Mouse (Mus musculus) hindbrain, embryonic 11.5 days (tissue): ENCODE data around the gene Ess2. TPM values are rescaled to one million over a fixed set of nuclear protein-coding genes. Genes with fewer than 3 reads are reported as not detected.

ENCODE experiments used
- ATAC-seq: fragments of 200-750 bp; cut with Nextera tagmentation; 2 replicates; pipeline ENCODE4 v1.8.0; 2017; ENCODE audit warnings: mild to moderate bottlenecking, moderate TSS enrichment, moderate library complexity; ENCODE audit not compliant: low FRiP score
- DNase-seq: peaks from one replicate; pipeline ENCODE4 v3.0.0-alpha.2; 2015; ENCODE audit warnings: low spot score
- H3K27ac ChIP-seq: fragments of 300-500 bp; sonication (generic); 2 replicates; pipeline ENCODE4 v1.5.1; 2014; ENCODE audit warnings: mild to moderate bottlenecking, low read depth, low read length
- H3K27me3 ChIP-seq: fragments of 300-500 bp; sonication (generic); 2 replicates; pipeline ENCODE4 v1.6.1; 2014; ENCODE audit warnings: mild to moderate bottlenecking, low read length, moderate library complexity, mixed read lengths; ENCODE audit not compliant: control insufficient read depth, insufficient read depth
- H3K36me3 ChIP-seq: fragments of 300-500 bp; sonication (generic); 2 replicates; pipeline ENCODE4 v1.6.1; 2014; ENCODE audit warnings: mild to moderate bottlenecking, low read length, moderate library complexity, mixed read lengths; ENCODE audit not compliant: control insufficient read depth, insufficient read depth
- H3K4me1 ChIP-seq: fragments of 300-500 bp; sonication (generic); replicated peaks from 2 replicates; pipeline ENCODE4 v1.6.1; 2014; ENCODE audit warnings: low read length, mixed read lengths; ENCODE audit not compliant: control insufficient read depth, insufficient read depth
- H3K4me2 ChIP-seq: fragments of 300-500 bp; sonication (generic); replicated peaks from 2 replicates; pipeline ENCODE4 v1.6.1; 2014; ENCODE audit warnings: mild to moderate bottlenecking, low read depth, low read length
- H3K4me3 ChIP-seq: fragments of 300-500 bp; sonication (generic); 2 replicates; pipeline ENCODE4 v1.5.1; 2014; ENCODE audit warnings: low read depth, low read length
- H3K9ac ChIP-seq: fragments of 300-500 bp; sonication (generic); 2 replicates; pipeline ENCODE4 v1.6.1; 2014; ENCODE audit warnings: low read depth, low read length
- H3K9me3 ChIP-seq: fragments of 300-500 bp; sonication (generic); 2 replicates; pipeline ENCODE4 v1.6.1; 2016; ENCODE audit warnings: low read length; ENCODE audit not compliant: control insufficient read depth
- WGBS: fragments of 180-500 bp; shearing (Covaris S2); extraction: QIAGEN DNeasy Blood & Tissue Kit; methylation state at CpG from one replicate; pipeline ENCODE4 v1.1.7; 2014; 5-methylcytosine and 5-hydroxymethylcytosine counted together
- polyA plus RNA-seq: library from polyadenylated mRNA; unstranded; fragments of >200 nt; fragmentation: Nextera tagmentation; extraction: Ambion mirVana; gene quantifications from 2 replicates; pipeline ENCODE4 v1.2.1, GENCODE M21; 2014

Gene Ess2
- polyA plus RNA-seq, 1 experiment from 2014 or later: 38.3 TPM

DNA sequence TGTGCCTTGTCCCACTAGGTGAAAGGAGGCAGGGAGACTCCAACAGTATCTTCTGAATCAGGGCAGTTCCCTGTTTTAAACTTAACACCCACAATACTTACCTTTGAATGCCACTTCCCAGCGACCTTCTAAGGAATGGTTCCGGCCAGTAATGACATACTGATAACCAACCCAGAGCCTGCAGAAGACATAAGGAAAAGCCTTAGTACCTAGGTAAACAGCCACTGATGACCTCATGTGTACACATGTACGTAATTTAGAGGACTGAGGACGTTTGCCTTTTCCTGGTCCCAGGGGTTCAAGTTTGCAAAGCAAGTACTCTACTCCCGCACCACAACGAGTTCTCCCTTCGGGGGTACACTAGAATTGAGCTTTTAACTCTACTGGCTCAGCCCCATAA lies 54.0 kb downstream of the Ess2 start:
- no peaks in the 10 kb centered on the region for H3K9me3 ChIP-seq
- ATAC-seq: no peak
- no peaks in the 10 kb centered on the region for H3K27me3 ChIP-seq
- no peak overlapping the region for H3K4me2 ChIP-seq
- H3K9ac ChIP-seq: no peak overlapping the region
- H3K36me3 ChIP-seq: 0 out of 2 replicates have a peak, but pooled peaks cover 9% of the 10 kb centered on the region
- no peak overlapping the region for H3K27ac ChIP-seq
- no peak for DNase-seq
- no peak overlapping the region for H3K4me3 ChIP-seq
- no peaks in the 10 kb centered on the region for H3K4me1 ChIP-seq
- 95% methylated on average over 7 of the region's 7 CpGs for WGBS

DNA sequence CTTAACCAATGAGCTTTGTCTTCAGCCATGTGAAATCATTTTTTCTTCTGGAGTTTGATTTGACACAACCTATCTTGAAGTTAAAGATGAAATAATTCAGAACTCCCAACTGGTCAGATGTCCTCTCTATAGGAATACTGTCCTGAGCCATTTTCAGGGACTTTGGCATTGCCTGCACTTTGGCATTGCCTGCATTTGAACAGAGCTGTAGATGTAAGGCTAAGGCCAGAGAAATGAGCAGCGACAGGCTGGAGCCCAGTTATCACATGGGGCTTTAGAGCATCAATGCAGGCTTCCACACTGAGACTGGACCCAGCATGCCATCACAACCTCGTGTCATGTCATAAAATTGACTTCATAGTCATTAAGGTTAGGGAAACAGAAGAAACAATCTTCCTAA lies 57.9 kb downstream of the Ess2 start:
- ATAC-seq (no peak), DNase-seq (no peak)
- no peaks in the 10 kb centered on the region for H3K4me1 ChIP-seq
- H3K9me3 ChIP-seq: no peaks in the 10 kb centered on the region
- no peak overlapping the region for H3K4me2 ChIP-seq
- H3K27me3 ChIP-seq: no peaks in the 10 kb centered on the region
- no peak overlapping the region for H3K27ac ChIP-seq
- H3K4me3 ChIP-seq: no peak overlapping the region
- H3K9ac ChIP-seq: no peak overlapping the region
- peaks cover 12% of the 10 kb centered on the region; the same call in 1 of the 2 replicates for H3K36me3 ChIP-seq
- WGBS: 82% methylated on average over 2 of the region's 2 CpGs

DNA sequence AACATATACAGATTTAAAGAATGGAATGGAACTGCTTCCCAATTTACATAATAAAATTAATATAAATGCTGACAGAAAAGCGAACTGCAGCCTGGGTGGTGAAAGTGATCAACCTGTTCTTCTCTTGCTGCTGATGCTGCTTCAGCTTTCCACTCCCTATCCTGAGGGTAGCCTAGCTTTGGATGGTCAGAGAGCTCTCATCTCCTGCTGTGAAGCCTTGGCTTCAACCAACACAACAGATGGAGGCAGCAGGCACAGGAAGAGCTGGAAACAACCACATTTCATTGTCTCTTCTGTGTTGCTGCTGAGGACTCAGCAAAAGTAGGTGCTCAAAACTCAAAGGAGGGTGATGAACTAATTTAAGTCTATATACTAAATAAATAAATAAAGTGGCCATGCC lies 59.3 kb downstream of the Ess2 start:
- 91% methylated on average over 1 of the region's 1 CpGs for WGBS
- no peaks in the 10 kb centered on the region for H3K27me3 ChIP-seq
- ATAC-seq: no peak

DNA sequence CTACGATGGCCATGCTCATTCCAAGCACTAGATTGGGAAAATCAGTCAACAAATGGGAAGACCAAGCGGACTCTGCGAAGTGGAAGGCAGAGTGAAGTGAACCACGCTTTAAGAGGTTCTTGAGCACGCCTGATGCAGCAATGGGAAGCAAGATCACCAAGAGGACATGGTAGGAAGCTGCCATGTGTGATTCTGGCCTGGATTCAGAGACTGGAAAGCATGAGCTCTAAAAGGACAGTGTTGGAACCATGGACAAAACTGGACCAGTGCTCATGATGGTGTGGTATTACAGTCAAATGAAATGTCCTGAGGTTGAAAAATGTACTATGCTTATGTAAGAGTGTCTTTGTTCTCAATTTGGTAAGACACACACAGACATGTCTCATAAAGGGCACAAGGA lies 59.8 kb downstream of the Ess2 start:
- no peak overlapping the region for H3K27ac ChIP-seq
- no peaks in the 10 kb centered on the region for H3K9me3 ChIP-seq
- DNase-seq: no peak
- 95% methylated on average over 5 of the region's 5 CpGs for WGBS
- no peak for ATAC-seq
- no peaks in the 10 kb centered on the region for H3K27me3 ChIP-seq
- H3K4me3 ChIP-seq: no peak overlapping the region
- no peaks in the 10 kb centered on the region for H3K4me1 ChIP-seq
- H3K9ac ChIP-seq: no peak overlapping the region
- H3K36me3 ChIP-seq: peaks cover 5% of the 10 kb centered on the region; the same call in 1 of the 2 replicates
- no peak overlapping the region for H3K4me2 ChIP-seq

More for the DNA sequence above, 59.3 kb downstream of the Ess2 start:
- Histone ChIP-seq H3K4me2 (no peak overlapping the region), H3K9ac (no peak overlapping the region), H3K9me3 (no peaks in the 10 kb centered on the region), H3K36me3 (peaks cover 5% of the 10 kb centered on the region; the same call in 1 of the 2 replicates), H3K27ac (no peak overlapping the region), H3K4me1 (no peaks in the 10 kb centered on the region), H3K4me3 (no peak overlapping the region)
- no peak for DNase-seq

Other genes with a start within 250 kb of the Ess2 start
- 34.2 and 42.8 TPM in 2 replicates for gene Med15, start 178.5 kb downstream of the Ess2 start, polyA plus RNA-seq
- gene Klhl22, start 151.7 kb downstream of the Ess2 start, polyA plus RNA-seq: 44.8 and 45.0 TPM in 2 replicates
- gene Scarf2, start 114.1 kb downstream of the Ess2 start, polyA plus RNA-seq: 6.4 and 7.2 TPM in 2 replicates
- 0.20 and 0.49 TPM in 2 replicates for gene B830017H08Rik, start 78.2 kb downstream of the Ess2 start, polyA plus RNA-seq
- gene Car15, start 73.0 kb downstream of the Ess2 start, polyA plus RNA-seq: 1.8 and 2.9 TPM in 2 replicates
- 0.15 and 0.29 TPM in 2 replicates for gene Gm20518, start 19.7 kb downstream of the Ess2 start, polyA plus RNA-seq
- 0.04 and 0.11 TPM in 2 replicates for gene Tssk1, start 17.1 kb downstream of the Ess2 start, polyA plus RNA-seq
- gene Dgcr2, start 12.8 kb downstream of the Ess2 start, polyA plus RNA-seq: 72.9 and 75.7 TPM in 2 replicates
- not detected in 2 replicates for gene Tssk2, start 12.7 kb downstream of the Ess2 start, polyA plus RNA-seq
- gene Gsc2, start 3.7 kb upstream of the Ess2 start, polyA plus RNA-seq: 0.17 TPM in 1 of 2 replicates, not detected in the other
- 114 and 118 TPM in 2 replicates for gene Slc25a1, start 16.9 kb upstream of the Ess2 start, polyA plus RNA-seq
- gene Vpreb2, start 69.1 kb upstream of the Ess2 start, polyA plus RNA-seq: not detected in 2 replicates
- 128 and 130 TPM in 2 replicates for gene Dgcr6, start 141.5 kb upstream of the Ess2 start, polyA plus RNA-seq
- gene Prodh, start 178.9 kb upstream of the Ess2 start, polyA plus RNA-seq: 7.8 and 8.3 TPM in 2 replicates
- gene Rtn4r, start 216.3 kb upstream of the Ess2 start, polyA plus RNA-seq: 3.3 and 3.4 TPM in 2 replicates